Mouse (Mus musculus) midbrain, embryonic 16.5 days (tissue): ENCODE results near the gene Rab8b. TPM values are rescaled to one million over a fixed set of nuclear protein-coding genes. Genes with fewer than 3 reads are reported as not detected.
"Not testable (repeated sequence)": the region's sequence is repeated elsewhere in the genome, so short reads cannot be mapped to it uniquely, and the experiment has no call there.

ENCODE experiments used
- ATAC-seq: fragments of 200-750 bp; cut with Nextera tagmentation; 2 replicates; pipeline ENCODE4 v1.8.0; 2017; ENCODE audit warnings: moderate TSS enrichment
- H3K27ac ChIP-seq: fragments of 300-500 bp; sonication (generic); 2 replicates; pipeline ENCODE4 v1.5.1; 2014; ENCODE audit warnings: mild to moderate bottlenecking, low read length, mixed read lengths
- H3K27me3 ChIP-seq: fragments of 300-500 bp; sonication (generic); 2 replicates; pipeline ENCODE4 v1.6.1; 2014; ENCODE audit warnings: low read depth, low read length, mixed read lengths; ENCODE audit not compliant: control insufficient read depth, insufficient read depth
- H3K36me3 ChIP-seq: fragments of 300-500 bp; sonication (generic); 2 replicates; pipeline ENCODE4 v1.6.1; 2014; ENCODE audit warnings: mild to moderate bottlenecking, low read length, moderate library complexity, mixed read lengths; ENCODE audit not compliant: control insufficient read depth, insufficient read depth
- H3K4me1 ChIP-seq: fragments of 300-500 bp; sonication (generic); 2 replicates; pipeline ENCODE4 v1.6.1; 2014; ENCODE audit warnings: mild to moderate bottlenecking, low read length, mixed read lengths; ENCODE audit not compliant: control insufficient read depth, insufficient read depth
- H3K4me2 ChIP-seq: fragments of 300-500 bp; sonication (generic); 2 replicates; pipeline ENCODE4 v1.6.1; 2014; ENCODE audit warnings: mild to moderate bottlenecking, low read length, mixed read lengths
- H3K4me3 ChIP-seq: fragments of 300-500 bp; sonication (generic); 2 replicates; pipeline ENCODE4 v1.5.1; 2014; ENCODE audit warnings: low read depth, mild to moderate bottlenecking, low read length, moderate library complexity, mixed read lengths
- H3K9ac ChIP-seq: fragments of 300-500 bp; sonication (generic); 2 replicates; pipeline ENCODE4 v1.6.1; 2014; ENCODE audit warnings: low read depth, low read length, mixed read lengths
- H3K9me3 ChIP-seq: fragments of 300-500 bp; sonication (generic); replicated peaks from 2 replicates; pipeline ENCODE4 v1.6.1; 2014; ENCODE audit warnings: mild to moderate bottlenecking, low read length, mixed read lengths; ENCODE audit not compliant: control insufficient read depth, poor library complexity, severe bottlenecking
- WGBS: fragments of 180-500 bp; shearing (Covaris S2); extraction: QIAGEN DNeasy Blood & Tissue Kit; methylation state at CpG from one replicate; pipeline ENCODE4 v1.1.7; 2014; 5-methylcytosine and 5-hydroxymethylcytosine counted together
- polyA plus RNA-seq: library from polyadenylated mRNA; unstranded; fragments of >200 nt; fragmentation: Nextera tagmentation; extraction: Ambion mirVana; gene quantifications from 2 replicates; pipeline ENCODE4 v1.2.1, GENCODE M21; 2015

Rab8b gene
- polyA plus RNA-seq, 1 experiment from 2014 or later = 29.4 TPM

GRCm38 (mm10) chr9:66873531-66873930 lies 46.0 kb downstream of the Rab8b start:
- ATAC-seq = no peak
- Histone ChIP-seq H3K36me3 (no peaks in the 10 kb centered on the region), H3K27me3 (no peaks in the 10 kb centered on the region), H3K4me1 (no peaks in the 10 kb centered on the region), H3K4me3 (no peak overlapping the region), H3K27ac (no peak overlapping the region), H3K9ac (no peak overlapping the region), H3K4me2 (no peak overlapping the region), H3K9me3 (peaks cover 6% of the 10 kb centered on the region; the same call in 1 of the 2 replicates)

GRCm38 (mm10) chr9:66873009-66873408 lies 46.5 kb downstream of the Rab8b start:
- H3K4me1 ChIP-seq, H3K36me3 ChIP-seq, ATAC-seq, H3K4me3 ChIP-seq, H3K4me2 ChIP-seq, H3K9ac ChIP-seq, H3K27me3 ChIP-seq, H3K9me3 ChIP-seq, H3K27ac ChIP-seq: not testable (repeated sequence)
- 88% methylated on average over 2 of the region's 2 CpGs for WGBS

- H3K9me3 ChIP-seq = peaks cover 6% of the 10 kb centered on the region; the same call in 1 of the 2 replicates
- no peaks in the 10 kb centered on the region for H3K4me1 ChIP-seq
- no peak for ATAC-seq
- H3K4me2 ChIP-seq = no peak overlapping the region
- H3K27ac ChIP-seq = no peak overlapping the region
- no peaks in the 10 kb centered on the region for H3K27me3 ChIP-seq
- H3K4me3 ChIP-seq = no peak overlapping the region
- 81% methylated on average over 10 of the region's 10 CpGs for WGBS
- H3K9ac ChIP-seq = no peak overlapping the region
- H3K36me3 ChIP-seq = no peaks in the 10 kb centered on the region
Observed at GRCm38 (mm10) chr9:66872015-66872727, 47.3 kb downstream of the Rab8b start.

- Histone ChIP-seq H3K27me3 (no peaks in the 10 kb centered on the region), H3K27ac (no peak overlapping the region), H3K9ac (no peak overlapping the region), H3K4me1 (no peaks in the 10 kb centered on the region; the same call in 1 of the 2 replicates), H3K4me2 (no peak overlapping the region), H3K4me3 (no peak overlapping the region), H3K36me3 (no peaks in the 10 kb centered on the region; the same call in 1 of the 2 replicates), H3K9me3 (no peaks in the 10 kb centered on the region)
- ATAC-seq = no peak
- WGBS = 61% methylated on average over 3 of the region's 3 CpGs
Observed at GRCm38 (mm10) chr9:66864708-66865107, 54.8 kb downstream of the Rab8b start.

- WGBS = 30% methylated on average over 3 of the region's 3 CpGs
Observed at GRCm38 (mm10) chr9:66863456-66863855, 56.0 kb downstream of the Rab8b start.

GRCm38 (mm10) chr9:66862202-66862601 lies 57.3 kb downstream of the Rab8b start:
- WGBS = 89% methylated on average over 4 of the region's 4 CpGs
- no peak overlapping the region for H3K27ac ChIP-seq

More at GRCm38 (mm10) chr9:66863456-66863855, 56.0 kb downstream of the Rab8b start:
- Histone ChIP-seq H3K4me3 (no peak overlapping the region), H3K4me2 (no peak overlapping the region), H3K9ac (no peak overlapping the region), H3K4me1 (no peaks in the 10 kb centered on the region; the same call in 1 of the 2 replicates), H3K36me3 (no peaks in the 10 kb centered on the region; the same call in 1 of the 2 replicates), H3K9me3 (no peaks in the 10 kb centered on the region), H3K27ac (no peak overlapping the region), H3K27me3 (no peaks in the 10 kb centered on the region)
- no peak for ATAC-seq

GRCm38 (mm10) chr9:66861104-66861767 lies 58.3 kb downstream of the Rab8b start:
- Histone ChIP-seq H3K4me1 (no peaks in the 10 kb centered on the region; the same call in 1 of the 2 replicates), H3K36me3 (no peaks in the 10 kb centered on the region; the same call in 1 of the 2 replicates), H3K27ac (0 out of 2 replicates have a peak overlapping the region, but pooled peaks have one; percentile 6), H3K4me3 (no peak overlapping the region), H3K4me2 (no peak overlapping the region), H3K9ac (no peak overlapping the region), H3K9me3 (no peaks in the 10 kb centered on the region), H3K27me3 (no peaks in the 10 kb centered on the region)
- ATAC-seq = no peak
- 53% methylated on average over 5 of the region's 5 CpGs for WGBS

More at GRCm38 (mm10) chr9:66862202-66862601, 57.3 kb downstream of the Rab8b start:
- H3K9me3 ChIP-seq = no peaks in the 10 kb centered on the region
- no peak overlapping the region for H3K4me3 ChIP-seq
- no peaks in the 10 kb centered on the region; the same call in 1 of the 2 replicates for H3K36me3 ChIP-seq
- no peak for ATAC-seq
- H3K9ac ChIP-seq = no peak overlapping the region
- no peaks in the 10 kb centered on the region; the same call in 1 of the 2 replicates for H3K4me1 ChIP-seq
- no peaks in the 10 kb centered on the region for H3K27me3 ChIP-seq
- H3K4me2 ChIP-seq = no peak overlapping the region

GRCm38 (mm10) chr9:66859523-66859922 lies 60.0 kb downstream of the Rab8b start:
- Histone ChIP-seq H3K9me3 (no peaks in the 10 kb centered on the region), H3K36me3 (no peaks in the 10 kb centered on the region; the same call in 1 of the 2 replicates), H3K4me1 (no peaks in the 10 kb centered on the region; the same call in 1 of the 2 replicates), H3K27me3 (no peaks in the 10 kb centered on the region), H3K9ac (no peak overlapping the region), H3K4me2 (no peak overlapping the region), H3K4me3 (no peak overlapping the region), H3K27ac (no peak overlapping the region)
- ATAC-seq = no peak
- WGBS = 95% methylated on average over 5 of the region's 5 CpGs

- WGBS = 76% methylated on average over 7 of the region's 7 CpGs
- no peak overlapping the region for H3K4me2 ChIP-seq
- no peak for ATAC-seq
- no peaks in the 10 kb centered on the region; the same call in 1 of the 2 replicates for H3K4me1 ChIP-seq
- H3K9ac ChIP-seq = no peak overlapping the region
- H3K4me3 ChIP-seq = no peak overlapping the region
- no peaks in the 10 kb centered on the region for H3K27me3 ChIP-seq
- H3K27ac ChIP-seq = no peak overlapping the region
- H3K9me3 ChIP-seq = no peaks in the 10 kb centered on the region
- no peaks in the 10 kb centered on the region; the same call in none of the 2 replicates for H3K36me3 ChIP-seq
Observed at GRCm38 (mm10) chr9:66855865-66856264, 63.6 kb downstream of the Rab8b start.
